Comparison of ENCODE assay signal across 16 mouse cellular contexts in genomic region chr3:146117997-146118457, GRCm38 (mm10). TPM values are rescaled to one million over a fixed set of nuclear protein-coding genes. Genes with fewer than 3 reads are reported as not detected.
DNase-seq lines count a peak whose midpoint lies in the region; ATAC-seq and TF ChIP-seq lines count a peak whose summit lies in the region.
"Had no signal": no experiment of that assay in that cellular context is flagged by ENCODE, and none has a peak within 500 bp of the region (broad histone marks: within the 10 kb centered on the region; RNA-seq: fewer than 3 reads in every experiment).

No protein-coding gene starts in this region.

- no peaks in the 10 kb centered on the region for H3K36me3 ChIP-seq in hindbrain, embryonic 10.5 days
- no peaks in the 10 kb centered on the region for H3K36me3 ChIP-seq in hindbrain, embryonic 16.5 days (ENCODE audit: control insufficient read depth, insufficient read depth, low read length)
- H3K36me3 ChIP-seq in lung, embryonic 15.5 days: no peaks in the 10 kb centered on the region
- no peaks in the 10 kb centered on the region for H3K36me3 ChIP-seq in embryonic facial prominence, embryonic 14.5 days (ENCODE audit: control insufficient read depth, insufficient read depth, low read length)
- H3K36me3 ChIP-seq: liver, embryonic 12.5 days had no signal

- H3K27ac ChIP-seq in hindbrain, embryonic 10.5 days: no peak overlapping the region
- H3K27ac ChIP-seq in hindbrain, embryonic 16.5 days (ENCODE audit: low read depth, low read length): no peak overlapping the region
- no peak overlapping the region for H3K27ac ChIP-seq in lung, embryonic 15.5 days
- H3K27ac ChIP-seq in embryonic facial prominence, embryonic 14.5 days (replicated peaks; ENCODE audit: low read depth, low read length): no peak overlapping the region
- H3K27ac ChIP-seq: layer of hippocampus, adult 2 months; liver, embryonic 12.5 days had no signal

- H3K9ac ChIP-seq in hindbrain, embryonic 16.5 days (ENCODE audit: low read depth, low read length): no peak overlapping the region
- no peak overlapping the region for H3K9ac ChIP-seq in lung, embryonic 15.5 days
- H3K9ac ChIP-seq in embryonic facial prominence, embryonic 14.5 days (ENCODE audit: low read depth, low read length): no peak overlapping the region
- H3K9ac ChIP-seq: forebrain, postnatal 0 days; liver, embryonic 12.5 days had no signal

- H3K27me3 ChIP-seq in hindbrain, embryonic 10.5 days (ENCODE audit: insufficient read depth, poor library complexity, severe bottlenecking): peaks cover 44% of the 10 kb centered on the region
- peaks cover 11% of the 10 kb centered on the region for H3K27me3 ChIP-seq in hindbrain, embryonic 16.5 days (replicated peaks; ENCODE audit: control insufficient read depth, insufficient read depth, low read length)
- peaks cover 19% of the 10 kb centered on the region for H3K27me3 ChIP-seq in lung, embryonic 15.5 days
- peaks cover 20% of the 10 kb centered on the region for H3K27me3 ChIP-seq in embryonic facial prominence, embryonic 14.5 days (replicated peaks; ENCODE audit: control insufficient read depth, insufficient read depth, low read length)

- no peak overlapping the region for H3K4me2 ChIP-seq in hindbrain, embryonic 16.5 days (ENCODE audit: low read length)
- H3K4me2 ChIP-seq in lung, embryonic 15.5 days: peak overlapping the region; percentile 63; the same call in 1 of the 2 replicates
- H3K4me2 ChIP-seq in embryonic facial prominence, embryonic 14.5 days (ENCODE audit: low read depth, low read length): peak overlapping the region; percentile 51

- no peak for TF ChIP-seq POLR2A in lung, adult 2 months (IDR thresholded peaks at IDR 0.05; ENCODE audit: borderline replicate concordance, extremely low read depth, low read depth, low read length)

- peak overlapping the region; percentile 36; the same call in 1 of the 2 replicates for H3K4me3 ChIP-seq in hindbrain, embryonic 10.5 days
- H3K4me3 ChIP-seq in hindbrain, embryonic 16.5 days (ENCODE audit: low read length): no peak overlapping the region
- H3K4me3 ChIP-seq in lung, embryonic 15.5 days: no peak overlapping the region
- H3K4me3 ChIP-seq in lung, adult 2 months (replicated peaks; ENCODE audit: extremely low read depth, low read depth, low read length): no peak overlapping the region
- no peak overlapping the region for H3K4me3 ChIP-seq in embryonic facial prominence, embryonic 14.5 days (ENCODE audit: low read depth, low read length)
- H3K4me3 ChIP-seq: layer of hippocampus, adult 2 months; liver, embryonic 12.5 days; myocyte had no signal

- H3K9me3 ChIP-seq in hindbrain, embryonic 10.5 days: no peaks in the 10 kb centered on the region
- H3K9me3 ChIP-seq in hindbrain, embryonic 16.5 days (ENCODE audit: control insufficient read depth, low read length): no peaks in the 10 kb centered on the region
- no peaks in the 10 kb centered on the region for H3K9me3 ChIP-seq in lung, embryonic 15.5 days
- H3K9me3 ChIP-seq in embryonic facial prominence, embryonic 14.5 days (ENCODE audit: control insufficient read depth, low read length): no peaks in the 10 kb centered on the region
- H3K9me3 ChIP-seq: liver, embryonic 12.5 days had no signal

- WGBS in hindbrain, embryonic 10.5 days: 59% methylated on average over 9 of the region's 9 CpGs
- 62% methylated on average over 9 of the region's 9 CpGs for WGBS in hindbrain, embryonic 16.5 days
- 55% methylated on average over 9 of the region's 9 CpGs for WGBS in lung, embryonic 15.5 days
- 60% methylated on average over 9 of the region's 9 CpGs for WGBS in lung, adult 2 months
- WGBS in embryonic facial prominence, embryonic 14.5 days: 62% methylated on average over 9 of the region's 9 CpGs

- DNase-seq in hindbrain, embryonic 10.5 days (ENCODE audit: low spot score): no peak
- DNase-seq in lung, adult 2 months: no peak
- no peak for DNase-seq in embryonic facial prominence, embryonic 14.5 days (ENCODE audit: low spot score)
- DNase-seq in ovary, postnatal 14 days (ENCODE audit: low spot score): no peak
- DNase-seq in right cerebral cortex, adult 18-20 months: no peak
- DNase-seq: forebrain, postnatal 0 days; gastrocnemius, postnatal 14 days; right cerebral cortex, postnatal 25 days had no signal

- no peak for TF ChIP-seq CTCF in lung, adult 2 months (IDR thresholded peaks at IDR 0.05; ENCODE audit: insufficient read depth, low read length)

- peaks cover 24% of the 10 kb centered on the region for H3K4me1 ChIP-seq in hindbrain, embryonic 10.5 days (replicated peaks)
- H3K4me1 ChIP-seq in hindbrain, embryonic 16.5 days (ENCODE audit: control insufficient read depth, insufficient read depth, low read depth, low read length): peaks cover 6% of the 10 kb centered on the region
- H3K4me1 ChIP-seq in lung, embryonic 15.5 days: peaks cover 12% of the 10 kb centered on the region; the same call in 1 of the 2 replicates
- no peaks in the 10 kb centered on the region for H3K4me1 ChIP-seq in lung, adult 2 months (ENCODE audit: control insufficient read depth, insufficient read depth, low read length)
- H3K4me1 ChIP-seq in embryonic facial prominence, embryonic 14.5 days (ENCODE audit: control insufficient read depth, insufficient read depth, low read length): 0 out of 2 replicates have a peak, but pooled peaks cover 2% of the 10 kb centered on the region

- ATAC-seq in hindbrain, embryonic 16.5 days: no peak
- ATAC-seq in lung, embryonic 15.5 days (ENCODE audit: borderline replicate concordance, extremely low read depth, low FRiP score, low TSS enrichment): peak; percentile 4; the same call in 1 of the 2 replicates
- no peak for ATAC-seq in embryonic facial prominence, embryonic 14.5 days (ENCODE audit: low read depth)
- ATAC-seq in megakaryocyte progenitor cell, adult 5-6 weeks (replicated peaks; ENCODE audit: poor library complexity): peak; percentile 71
- ATAC-seq: forebrain, postnatal 0 days had no signal

RNA-seq across cellular contexts. Expression of gene Mcoln3, which starts 0.8 kb away (rescaled TPM):
- polyA plus RNA-seq in hindbrain, embryonic 10.5 days (2016; fragmentation: Nextera tagmentation; extraction: Ambion mirVana): 4.9 and 8.6 TPM in 2 replicates
- 0.27 and 0.28 TPM in 2 replicates for polyA plus RNA-seq in hindbrain, embryonic 16.5 days (2015; fragmentation: Nextera tagmentation; extraction: Ambion mirVana)
- polyA plus RNA-seq in lung, embryonic 15.5 days (2015; fragmentation: Nextera tagmentation; extraction: Ambion mirVana): 0.70 and 1.1 TPM in 2 replicates
- polyA plus RNA-seq in lung, adult 2 months (2012; rRNA removed): 9.0 and 12.3 TPM in 2 replicates
- polyA plus RNA-seq in embryonic facial prominence, embryonic 14.5 days (2014; fragmentation: Nextera tagmentation; extraction: Ambion mirVana): 7.1 and 7.9 TPM in 2 replicates
- total RNA-seq in megakaryocyte progenitor cell, adult 5-6 weeks (2015): 0.07 TPM in 1 of 2 replicates, not detected in the other
- total RNA-seq in megakaryocyte progenitor cell, adult 5-6 weeks (2017): 0.21 and 0.44 TPM in 2 replicates
- total RNA-seq: gastrocnemius, postnatal 14 days; layer of hippocampus, adult 2 months had no signal
- polyA plus RNA-seq: myocyte had no signal

RNA-seq across cellular contexts. Expression of gene Wdr63, which starts 10.1 kb away (rescaled TPM):
- polyA plus RNA-seq in hindbrain, embryonic 10.5 days (2016; fragmentation: Nextera tagmentation; extraction: Ambion mirVana): 0.50 and 1.1 TPM in 2 replicates
- 1.2 and 1.3 TPM in 2 replicates for polyA plus RNA-seq in hindbrain, embryonic 16.5 days (2015; fragmentation: Nextera tagmentation; extraction: Ambion mirVana)
- 1.8 and 2.2 TPM in 2 replicates for polyA plus RNA-seq in lung, embryonic 15.5 days (2015; fragmentation: Nextera tagmentation; extraction: Ambion mirVana)
- 4.5 and 7.1 TPM in 2 replicates for polyA plus RNA-seq in lung, adult 2 months (2012; rRNA removed)
- polyA plus RNA-seq in embryonic facial prominence, embryonic 14.5 days (2014; fragmentation: Nextera tagmentation; extraction: Ambion mirVana): 0.97 and 2.3 TPM in 2 replicates
- total RNA-seq in megakaryocyte progenitor cell, adult 5-6 weeks (2015): not detected in 2 replicates
- not detected in 2 replicates for total RNA-seq in megakaryocyte progenitor cell, adult 5-6 weeks (2017)
- total RNA-seq: gastrocnemius, postnatal 14 days; hematopoietic stem cell, adult 5-6 weeks had no signal
- polyA plus RNA-seq: stomach, embryonic 14.5 days had no signal

RNA-seq across cellular contexts. Expression of gene Mcoln2, which starts 31.6 kb away (rescaled TPM):
- polyA plus RNA-seq in hindbrain, embryonic 10.5 days (2016; fragmentation: Nextera tagmentation; extraction: Ambion mirVana): 0.41 and 0.62 TPM in 2 replicates
- 0.59 and 0.62 TPM in 2 replicates for polyA plus RNA-seq in hindbrain, embryonic 16.5 days (2015; fragmentation: Nextera tagmentation; extraction: Ambion mirVana)
- polyA plus RNA-seq in lung, embryonic 15.5 days (2015; fragmentation: Nextera tagmentation; extraction: Ambion mirVana): 0.91 and 2.3 TPM in 2 replicates
- polyA plus RNA-seq in lung, adult 2 months (2012; rRNA removed): 0.61 and 0.89 TPM in 2 replicates
- polyA plus RNA-seq in embryonic facial prominence, embryonic 14.5 days (2014; fragmentation: Nextera tagmentation; extraction: Ambion mirVana): 0.97 and 1.6 TPM in 2 replicates
- 0.32 and 2.0 TPM in 2 replicates for total RNA-seq in megakaryocyte progenitor cell, adult 5-6 weeks (2015)
- 2.1 and 4.0 TPM in 2 replicates for total RNA-seq in megakaryocyte progenitor cell, adult 5-6 weeks (2017)
- total RNA-seq: layer of hippocampus, adult 2 months had no signal
- polyA plus RNA-seq: myocyte had no signal

Comparison
In these comparisons a context has a peak if more than half of its experiments do, and no peak if none do; other contexts are left out.
1. ATAC-seq: peak in lung, embryonic 15.5 days (single experiment) and megakaryocyte progenitor cell, adult 5-6 weeks (single experiment); none in hindbrain, embryonic 16.5 days (single experiment) and embryonic facial prominence, embryonic 14.5 days (single experiment).